Mouse (Mus musculus) liver, adult (tissue): ENCODE measurements at regions not wholly inside any gene's neighbourhood (a gene's known extent, or its start where the extent isn't known, plus 50 kb on each side); places are given as distances from the start of the nearest gene placed in this dataset.

Experiments
- GATA4 ChIP-seq: IDR thresholded peaks from 2 replicates; pipeline ENCODE4 v1.6.1; 2014; ENCODE audit warnings: mild to moderate bottlenecking, low read length; ENCODE audit not compliant: insufficient replicate concordance

DNA sequence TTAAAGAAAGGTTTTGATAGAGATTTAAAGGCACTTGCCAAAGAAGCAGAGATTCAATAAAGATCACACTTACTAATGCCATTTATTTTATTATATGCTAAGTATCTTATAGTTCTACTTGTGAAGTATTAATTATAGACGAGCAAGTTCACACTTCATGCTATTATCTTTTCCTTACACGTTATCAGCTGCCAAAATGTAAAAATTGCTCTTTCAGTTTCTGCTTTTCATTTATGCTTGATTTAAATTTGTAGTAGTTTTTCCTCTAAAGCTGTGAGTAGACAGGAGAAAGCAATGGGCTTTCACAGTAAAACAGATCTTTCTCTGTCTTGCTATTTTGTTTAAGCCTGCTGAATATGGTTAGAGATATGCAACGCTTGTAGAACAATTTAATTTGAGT is 125.9 kb upstream of the Cdkn2b start:
- TF ChIP-seq GATA4 = no peak

DNA sequence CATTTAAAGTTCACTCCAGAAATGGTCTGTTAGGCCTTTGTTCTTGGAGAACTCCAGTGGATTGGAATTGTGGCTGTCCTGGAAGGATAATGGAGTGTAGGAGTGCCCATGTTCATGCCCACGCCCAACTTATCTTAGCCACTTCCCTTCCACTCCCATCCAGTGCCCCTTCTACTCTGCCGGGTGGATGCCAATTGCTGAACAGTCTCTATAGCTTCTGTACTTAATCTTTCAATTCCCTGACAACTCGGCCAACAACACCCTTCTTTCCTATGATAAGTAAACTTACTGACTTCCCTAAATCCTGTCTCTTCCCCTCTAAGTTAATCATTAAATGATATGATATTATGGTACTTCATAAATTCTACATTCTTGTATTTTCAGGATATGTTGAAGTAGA is 123.3 kb upstream of the Cdkn2b start:
- TF ChIP-seq GATA4 = no peak

- TF ChIP-seq GATA4 = no peak
Measured at GRCm38 (mm10) chr4:89433528-89433927, 122.7 kb upstream of the Cdkn2b start.

GRCm38 (mm10) chr4:89431520-89431919 is 120.7 kb upstream of the Cdkn2b start:
- no peak for TF ChIP-seq GATA4

GRCm38 (mm10) chr4:89428465-89428864 is 117.6 kb upstream of the Cdkn2b start:
- no peak for TF ChIP-seq GATA4

DNA sequence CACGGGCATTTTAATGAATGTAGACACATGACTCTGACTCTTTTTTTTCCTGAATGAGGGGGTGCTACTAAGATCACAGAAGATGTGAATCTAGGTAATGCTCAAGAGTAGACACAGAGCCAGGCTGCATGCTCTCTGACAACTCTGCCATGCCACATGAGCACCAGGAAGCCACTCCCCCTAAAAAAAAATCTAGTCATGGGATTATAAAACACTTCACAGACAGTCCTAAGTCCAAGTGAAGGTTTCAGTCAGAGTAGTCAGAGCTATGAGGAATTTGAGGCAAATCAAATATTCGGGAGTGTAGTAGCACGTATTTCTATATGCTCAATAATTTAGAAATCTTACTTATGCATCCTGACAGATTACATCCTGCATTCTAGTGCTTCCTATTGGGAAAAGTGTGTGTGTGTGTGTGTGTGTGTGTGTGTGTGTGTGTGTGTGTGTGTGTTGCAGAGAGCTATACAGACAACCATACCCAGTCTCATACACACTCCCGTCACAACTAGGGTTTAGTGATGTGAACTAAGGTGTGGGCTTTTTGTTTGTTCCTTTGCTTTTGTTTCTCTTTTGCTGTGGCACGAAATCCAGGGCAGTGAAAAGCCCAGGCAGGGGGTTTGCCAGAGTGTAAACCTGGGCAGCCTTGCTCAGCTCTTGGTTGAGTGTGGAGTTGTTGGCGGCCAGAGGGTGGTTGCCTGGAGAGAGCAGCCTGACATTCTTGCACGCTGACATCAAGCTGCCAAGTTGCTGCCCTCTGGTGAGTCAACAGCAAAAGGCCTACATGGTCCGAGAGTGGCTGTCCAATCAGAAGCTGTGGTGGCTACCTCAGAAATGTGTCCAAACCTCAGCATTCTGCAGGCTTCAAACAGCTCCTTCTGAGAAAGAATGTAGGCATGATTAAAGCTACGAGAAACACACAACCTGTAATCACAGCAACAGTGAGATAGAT is 116.8 kb upstream of the Cdkn2b start:
- TF ChIP-seq GATA4 = no peak

- TF ChIP-seq GATA4 = no peak
Measured at GRCm38 (mm10) chr4:89425916-89426315, 115.1 kb upstream of the Cdkn2b start.

DNA sequence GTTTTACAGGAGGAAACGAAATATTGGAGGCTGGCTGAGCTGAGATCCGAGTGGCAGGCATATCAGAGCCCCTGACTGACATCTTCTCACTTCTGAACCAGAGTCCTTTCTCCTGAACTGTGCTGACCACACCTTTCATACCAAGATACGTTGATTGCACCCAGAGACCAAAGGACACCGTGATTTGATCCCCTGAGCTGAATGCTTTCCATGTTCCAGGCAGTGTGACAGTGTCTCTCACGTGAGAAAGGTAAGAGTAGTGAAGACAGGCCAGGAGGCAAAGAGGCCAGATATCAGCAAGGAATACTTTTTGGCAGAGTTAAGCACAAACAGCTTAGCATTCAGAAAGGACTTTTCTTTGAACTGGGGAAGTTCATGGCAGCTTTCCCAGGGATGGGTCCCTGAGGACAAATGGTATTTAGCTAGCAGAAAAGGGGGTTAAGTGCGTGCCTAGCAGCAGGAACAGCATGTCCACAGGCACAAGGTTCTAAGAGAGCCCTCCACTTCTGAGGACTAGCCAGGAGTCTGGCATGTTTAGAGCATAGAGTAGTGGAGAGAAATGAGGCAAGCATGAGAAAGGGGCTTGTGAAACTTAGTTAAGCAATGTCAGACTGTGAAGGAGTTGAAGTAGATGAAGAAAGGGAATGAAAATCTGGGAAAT is 111.0 kb upstream of the Cdkn2b start:
- no peak for TF ChIP-seq GATA4

DNA sequence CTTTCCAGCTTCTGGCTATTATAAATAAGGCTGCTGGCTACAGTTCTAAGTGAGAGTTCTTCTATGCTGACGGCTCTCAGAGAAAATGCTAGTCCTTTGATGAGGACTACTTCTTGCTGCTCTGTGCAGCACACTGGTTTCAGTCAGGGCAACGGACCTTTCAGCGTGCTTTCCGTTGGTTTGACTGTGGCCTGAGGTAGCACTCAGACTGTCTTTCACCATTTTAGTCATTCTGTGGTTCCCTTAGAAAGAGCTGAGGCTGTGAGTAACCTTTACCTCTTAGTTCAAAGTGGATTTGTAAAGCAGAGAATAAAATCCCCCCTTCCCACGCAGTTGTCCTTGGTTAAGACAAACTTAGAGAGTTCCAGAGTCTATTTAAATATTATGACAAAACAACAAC is 110.0 kb upstream of the Cdkn2b start:
- no peak for TF ChIP-seq GATA4

DNA sequence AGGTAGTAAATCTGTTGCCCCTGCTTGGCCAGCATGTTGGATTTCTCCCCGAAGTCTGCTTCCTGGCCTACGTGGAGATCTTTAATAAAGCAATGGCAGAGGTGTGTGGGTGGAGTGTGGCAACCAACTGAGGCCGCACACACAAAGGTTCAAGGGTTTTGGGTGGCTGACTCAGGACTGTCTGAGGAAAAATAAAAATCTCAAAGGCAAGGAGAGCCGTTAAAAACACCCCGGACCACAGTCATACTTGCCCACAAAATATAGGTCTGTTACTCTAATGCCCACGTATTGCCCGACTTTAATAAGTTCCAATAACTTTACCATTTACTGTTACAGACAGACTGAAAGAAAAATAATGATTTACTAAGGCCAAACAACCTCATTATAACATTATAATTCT is 108.7 kb upstream of the Cdkn2b start:
- TF ChIP-seq GATA4 = no peak

- no peak for TF ChIP-seq GATA4
Measured at GRCm38 (mm10) chr4:89405624-89406167, 94.9 kb upstream of the Cdkn2b start.

DNA sequence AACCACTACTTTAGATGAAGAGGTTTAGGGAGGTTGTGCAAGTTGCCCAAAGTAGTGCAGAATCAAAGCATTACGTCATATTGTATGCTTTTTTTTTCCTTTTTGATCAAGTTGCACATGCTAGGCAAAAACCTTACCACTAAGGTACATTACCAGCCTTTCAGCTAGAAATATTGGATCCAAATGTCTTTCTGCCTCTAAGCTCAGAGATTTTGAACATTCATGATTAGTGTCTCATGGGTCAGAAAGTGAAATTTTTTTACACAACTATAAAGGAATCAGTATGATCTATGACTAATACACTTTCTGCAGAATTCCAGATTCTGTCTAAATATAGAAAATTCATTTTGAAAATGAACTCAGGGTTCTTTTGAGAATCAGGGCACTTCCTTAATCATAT is 92.3 kb upstream of the Cdkn2b start:
- no peak for TF ChIP-seq GATA4

DNA sequence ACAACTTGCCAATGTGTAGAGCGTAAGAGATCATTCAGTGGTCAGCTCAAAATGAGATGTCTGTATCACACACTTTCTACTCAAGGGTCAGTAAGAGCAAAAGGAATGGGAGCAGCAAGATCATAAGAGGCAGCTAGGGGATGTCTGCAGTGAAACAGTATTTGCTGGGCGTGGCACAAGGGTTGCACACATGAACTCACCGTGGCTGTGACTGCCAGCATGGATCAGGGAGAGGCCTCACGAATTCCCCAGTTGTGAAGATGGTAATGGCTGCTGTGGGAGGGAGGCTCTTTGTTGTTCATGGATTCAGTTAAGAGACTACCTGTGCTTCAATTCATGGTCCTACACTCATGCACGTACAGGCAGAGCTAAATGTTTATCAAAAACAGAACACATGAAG is 91.5 kb upstream of the Cdkn2b start:
- TF ChIP-seq GATA4 = no peak

- TF ChIP-seq GATA4 = no peak
Measured at GRCm38 (mm10) chr4:89401696-89402095, 90.9 kb upstream of the Cdkn2b start.

- TF ChIP-seq GATA4 = no peak
Measured at GRCm38 (mm10) chr4:89400342-89400741, 89.5 kb upstream of the Cdkn2b start.

GRCm38 (mm10) chr4:89399277-89399676 is 88.4 kb upstream of the Cdkn2b start:
- TF ChIP-seq GATA4 = no peak
